Mouse (Mus musculus): ENCODE measurements around the gene Cxcl10.
A peak's percentile ranks its signal among the peaks of the same experiment; 100 is the strongest.
"Not testable (repeated sequence)": the region's sequence is repeated elsewhere in the genome, so short reads cannot be mapped to it uniquely, and the experiment has no call there.

Gene Cxcl10

GRCm38 (mm10) chr5:92369151-92369994, 20.7 kb upstream of the Cxcl10 start:
- no peak for DNase-seq (ENCODE audit: low spot score in 2 of 2)

GRCm38 (mm10) chr5:92368392-92368791, 19.7 kb upstream of the Cxcl10 start:
- DNase-seq (ENCODE audit: low spot score in 2 of 2) = no peak

GRCm38 (mm10) chr5:92366565-92366964, 17.9 kb upstream of the Cxcl10 start:
- DNase-seq (ENCODE audit: low spot score in 2 of 2) = no peak

- no peak for DNase-seq (ENCODE audit: low spot score in 2 of 2)
Measured at GRCm38 (mm10) chr5:92365146-92365705, 16.5 kb upstream of the Cxcl10 start.

GRCm38 (mm10) chr5:92364011-92364410, 15.3 kb upstream of the Cxcl10 start:
- DNase-seq (ENCODE audit: low spot score in 2 of 2) = no peak

- no peak for DNase-seq (ENCODE audit: low spot score in 2 of 2)
Measured at GRCm38 (mm10) chr5:92363179-92363578, 14.5 kb upstream of the Cxcl10 start.

- DNase-seq (ENCODE audit: low spot score in 2 of 2) = no peak
Measured at GRCm38 (mm10) chr5:92358767-92359455, 10.2 kb upstream of the Cxcl10 start.

GRCm38 (mm10) chr5:92358033-92358432, 9.3 kb upstream of the Cxcl10 start:
- DNase-seq (ENCODE audit: low spot score in 2 of 2) = no peak

GRCm38 (mm10) chr5:92353517-92353916, 4.8 kb upstream of the Cxcl10 start:
- DNase-seq (ENCODE audit: low spot score in 2 of 2) = peak in 1 of 2 experiments; percentile 33

- not testable (repeated sequence) for DNase-seq (ENCODE audit: low spot score in 2 of 2)
Measured at GRCm38 (mm10) chr5:92352716-92353115, 4.0 kb upstream of the Cxcl10 start.

GRCm38 (mm10) chr5:92349731-92350130, 1.0 kb upstream of the Cxcl10 start:
- DNase-seq (ENCODE audit: low spot score in 2 of 2) = no peak

GRCm38 (mm10) chr5:92345006-92345405, 3.7 kb downstream of the Cxcl10 start:
- no peak for DNase-seq (ENCODE audit: low spot score in 2 of 2)

GRCm38 (mm10) chr5:92340606-92341005, 8.1 kb downstream of the Cxcl10 start:
- DNase-seq (ENCODE audit: low spot score in 2 of 2) = no peak

GRCm38 (mm10) chr5:92336743-92337142, 11.9 kb downstream of the Cxcl10 start:
- no peak for DNase-seq (ENCODE audit: low spot score in 2 of 2)

GRCm38 (mm10) chr5:92332359-92332840, 16.3 kb downstream of the Cxcl10 start:
- DNase-seq (ENCODE audit: low spot score in 2 of 2) = no peak

GRCm38 (mm10) chr5:92331635-92332338, 16.9 kb downstream of the Cxcl10 start, which contains the start of gene Art3:
TSS of gene Art3 (plus strand) at chr5:92331827.
- DNase-seq (ENCODE audit: low spot score in 2 of 2) = no peak

GRCm38 (mm10) chr5:92331122-92331521, 17.6 kb downstream of the Cxcl10 start:
- no peak for DNase-seq (ENCODE audit: low spot score in 2 of 2)

GRCm38 (mm10) chr5:92327929-92328328, 20.8 kb downstream of the Cxcl10 start, which contains the start of gene Cxcl9:
TSS of gene Cxcl9 (minus strand) at chr5:92328079.
- no peak for DNase-seq (ENCODE audit: low spot score in 2 of 2)

- no peak for DNase-seq (ENCODE audit: low spot score in 2 of 2)
Measured at GRCm38 (mm10) chr5:92327367-92327766, 21.3 kb downstream of the Cxcl10 start.

GRCm38 (mm10) chr5:92323264-92323663, 25.4 kb downstream of the Cxcl10 start:
- DNase-seq (ENCODE audit: low spot score in 2 of 2) = no peak

- DNase-seq (ENCODE audit: low spot score in 2 of 2) = no peak
Measured at GRCm38 (mm10) chr5:92322612-92323011, 26.1 kb downstream of the Cxcl10 start.
